Mouse (Mus musculus) hindbrain, embryonic 10.5 days (tissue): ENCODE data around the gene Tpcn1. TPM values are rescaled to one million over a fixed set of nuclear protein-coding genes. Genes with fewer than 3 reads are reported as not detected.
A peak's percentile ranks its signal among the peaks of the same experiment; 100 is the strongest.

Source experiments
- DNase-seq: peaks from one replicate; pipeline ENCODE4 v3.0.0-alpha.2; 2017; ENCODE audit warnings: low spot score
- H3K27ac ChIP-seq: fragments of 300-500 bp; sonication (generic); 2 replicates; pipeline ENCODE4 v1.5.1; 2016; ENCODE audit warnings: mild to moderate bottlenecking, moderate library complexity
- H3K27me3 ChIP-seq: fragments of 300-500 bp; sonication (generic); 2 replicates; pipeline ENCODE4 v1.6.1; 2016; ENCODE audit warnings: mild to moderate bottlenecking; ENCODE audit not compliant: poor library complexity, insufficient read depth, severe bottlenecking
- H3K36me3 ChIP-seq: fragments of 300-500 bp; sonication (generic); 2 replicates; pipeline ENCODE4 v1.6.1; 2016; ENCODE audit warnings: mild to moderate bottlenecking, moderate library complexity
- H3K4me1 ChIP-seq: fragments of 300-500 bp; sonication (generic); replicated peaks from 2 replicates; pipeline ENCODE4 v1.6.1; 2016; ENCODE audit warnings: mild to moderate bottlenecking
- H3K4me3 ChIP-seq: fragments of 300-500 bp; sonication (generic); 2 replicates; pipeline ENCODE4 v1.5.1; 2016; ENCODE audit warnings: mild to moderate bottlenecking, moderate library complexity
- H3K9me3 ChIP-seq: fragments of 300-500 bp; sonication (generic); 2 replicates; pipeline ENCODE4 v1.6.1; 2016; ENCODE audit warnings: mild to moderate bottlenecking, moderate library complexity
- WGBS: fragments of 180-500 bp; shearing (Covaris S2); methylation state at CpG from one replicate; pipeline ENCODE4 v1.1.7; 2016; 5-methylcytosine and 5-hydroxymethylcytosine counted together
- polyA plus RNA-seq: library from polyadenylated mRNA; unstranded; fragments of >200 nt; fragmentation: Nextera tagmentation; extraction: Ambion mirVana; gene quantifications from 2 replicates; pipeline ENCODE4 v1.2.1, GENCODE M21; 2016

Gene Tpcn1
- polyA plus RNA-seq, 1 experiment from 2014 or later: 12.9 TPM

- 89% methylated on average over 11 of the region's 11 CpGs for WGBS
- no peak overlapping the region for H3K27ac ChIP-seq
Measured at GRCm38 (mm10) chr5:120570289-120570897, 18.1 kb downstream of the Tpcn1 start.

DNA sequence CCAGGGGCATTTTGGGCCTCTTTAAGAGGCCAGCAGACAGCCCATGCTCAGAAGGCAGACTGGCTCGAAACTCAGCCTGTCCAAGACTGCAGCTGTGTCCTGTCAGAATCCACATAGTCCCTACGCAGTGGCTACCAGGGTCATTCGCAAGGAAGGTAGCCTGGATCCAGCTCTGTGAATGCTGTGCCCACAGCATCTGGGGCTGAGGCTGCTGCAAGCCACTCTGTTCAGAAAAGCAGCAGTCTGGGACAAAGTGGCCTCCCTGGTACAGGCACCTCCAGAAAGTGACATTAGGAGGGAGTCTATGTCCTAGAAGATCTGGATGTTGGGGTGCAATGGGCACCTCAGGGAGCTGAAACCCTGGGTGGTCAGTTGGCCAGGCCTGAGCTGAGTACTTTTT is 18.7 kb downstream of the Tpcn1 start:
- Histone ChIP-seq H3K36me3 (no peaks in the 10 kb centered on the region), H3K27ac (no peak overlapping the region), H3K4me1 (peaks cover 74% of the 10 kb centered on the region), H3K4me3 (no peak overlapping the region), H3K9me3 (no peaks in the 10 kb centered on the region), H3K27me3 (no peaks in the 10 kb centered on the region)
- no peak for DNase-seq
- WGBS: 94% methylated on average over 3 of the region's 3 CpGs

More at GRCm38 (mm10) chr5:120570289-120570897, 18.1 kb downstream of the Tpcn1 start:
- H3K4me1 ChIP-seq: peaks cover 73% of the 10 kb centered on the region
- no peak for DNase-seq
- H3K36me3 ChIP-seq: no peaks in the 10 kb centered on the region
- H3K4me3 ChIP-seq: no peak overlapping the region
- no peaks in the 10 kb centered on the region for H3K27me3 ChIP-seq
- H3K9me3 ChIP-seq: no peaks in the 10 kb centered on the region

DNA sequence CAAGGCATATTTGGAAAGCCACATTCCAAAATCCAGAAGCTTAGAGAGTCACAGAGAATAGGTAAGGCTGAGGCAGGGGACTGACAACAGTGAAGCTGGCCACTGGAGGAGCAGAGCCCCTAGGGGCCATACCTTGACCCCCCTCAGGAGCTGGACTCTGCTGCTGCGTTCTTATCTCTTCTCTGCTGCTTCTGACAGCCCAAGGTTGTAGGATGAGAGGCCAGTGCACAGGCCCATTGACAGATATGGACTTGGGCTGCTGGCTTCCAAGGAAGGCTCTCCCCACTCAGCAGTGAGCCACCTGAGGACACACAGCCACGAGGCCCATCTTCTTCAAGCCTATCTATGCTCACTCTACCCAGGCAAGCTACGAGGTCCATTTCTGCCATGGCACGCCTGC is 19.5 kb downstream of the Tpcn1 start:
- Histone ChIP-seq H3K27ac (no peak overlapping the region), H3K36me3 (no peaks in the 10 kb centered on the region), H3K27me3 (no peaks in the 10 kb centered on the region), H3K4me1 (peaks cover 73% of the 10 kb centered on the region), H3K4me3 (no peak overlapping the region), H3K9me3 (no peaks in the 10 kb centered on the region)
- WGBS: 88% methylated on average over 4 of the region's 4 CpGs
- no peak for DNase-seq

GRCm38 (mm10) chr5:120568336-120568768 is 20.1 kb downstream of the Tpcn1 start:
- peaks cover 79% of the 10 kb centered on the region for H3K4me1 ChIP-seq
- no peaks in the 10 kb centered on the region for H3K27me3 ChIP-seq
- 71% methylated on average over 9 of the region's 9 CpGs for WGBS
- no peak overlapping the region for H3K4me3 ChIP-seq
- no peak for DNase-seq
- H3K36me3 ChIP-seq: no peaks in the 10 kb centered on the region
- H3K27ac ChIP-seq: peak overlapping the region; percentile 85
- no peaks in the 10 kb centered on the region for H3K9me3 ChIP-seq

- peak overlapping the region; percentile 85 for H3K27ac ChIP-seq
- H3K4me1 ChIP-seq: peaks cover 85% of the 10 kb centered on the region
- H3K27me3 ChIP-seq: no peaks in the 10 kb centered on the region
- H3K9me3 ChIP-seq: no peaks in the 10 kb centered on the region
- peak; percentile 20 for DNase-seq
- H3K36me3 ChIP-seq: no peaks in the 10 kb centered on the region
- 55% methylated on average over 14 of the region's 14 CpGs for whole genome bisulfite sequencing
- no peak overlapping the region for H3K4me3 ChIP-seq
Measured at GRCm38 (mm10) chr5:120567761-120568211, 20.7 kb downstream of the Tpcn1 start.

DNA sequence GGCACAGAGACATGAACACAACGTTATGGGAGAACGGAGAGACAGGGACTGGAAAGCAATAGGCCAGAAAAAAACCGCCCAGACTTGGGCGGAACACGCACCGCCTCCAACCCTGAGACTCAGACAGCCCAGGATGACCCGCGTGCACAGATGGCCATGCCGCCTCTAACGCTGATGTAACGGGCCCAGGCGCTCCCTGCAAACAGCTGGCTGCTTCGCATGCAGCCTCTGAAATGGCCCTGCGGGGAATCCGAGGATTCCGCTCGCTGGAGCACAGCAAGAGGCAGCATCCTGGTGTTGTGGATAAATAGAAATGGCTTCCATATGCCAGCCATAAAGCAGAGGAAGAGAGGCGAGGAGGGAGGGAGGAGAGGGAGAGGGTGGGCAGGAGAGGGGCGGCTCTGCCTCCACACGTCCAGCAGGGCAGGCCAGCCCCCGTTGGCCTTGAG is 21.2 kb downstream of the Tpcn1 start:
- Histone ChIP-seq H3K4me3 (no peak overlapping the region), H3K36me3 (no peaks in the 10 kb centered on the region), H3K4me1 (peaks cover 89% of the 10 kb centered on the region), H3K27ac (peak overlapping the region; percentile 85), H3K27me3 (no peaks in the 10 kb centered on the region), H3K9me3 (no peaks in the 10 kb centered on the region)
- WGBS: 15% methylated on average over 21 of the region's 21 CpGs
- peak; percentile 74 for DNase-seq

DNA sequence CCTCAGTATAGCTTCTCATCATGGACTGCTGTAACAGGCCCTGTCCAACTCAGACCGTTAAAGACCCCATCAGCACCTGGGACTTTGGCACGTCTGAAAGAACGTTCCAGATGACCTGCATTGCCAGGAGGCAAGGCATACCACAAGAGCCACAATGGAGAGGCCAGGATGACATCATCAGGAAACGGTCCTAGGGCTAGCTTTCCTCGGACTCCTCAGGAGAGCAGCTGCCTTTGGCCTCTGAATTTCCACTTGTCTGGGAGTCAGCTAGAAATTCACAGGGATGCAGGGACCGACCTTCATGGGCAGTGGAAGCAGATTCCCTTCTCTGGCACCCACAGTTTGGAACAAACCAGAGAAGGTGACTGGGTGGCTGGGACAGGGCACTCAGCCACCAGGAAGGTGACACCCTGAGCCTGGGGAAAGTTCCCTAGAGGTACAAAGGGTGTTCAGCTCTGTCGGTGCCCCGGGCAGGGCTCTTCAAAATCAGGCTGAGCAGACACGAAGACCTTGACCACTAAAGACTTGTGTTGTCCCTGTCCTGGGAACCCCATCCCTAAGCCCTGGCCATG is 21.7 kb downstream of the Tpcn1 start:
- no peaks in the 10 kb centered on the region for H3K9me3 ChIP-seq
- H3K4me1 ChIP-seq: peaks cover 93% of the 10 kb centered on the region
- no peaks in the 10 kb centered on the region for H3K27me3 ChIP-seq
- peak; percentile 15 for DNase-seq
- H3K4me3 ChIP-seq: no peak overlapping the region
- peak overlapping the region; percentile 85 for H3K27ac ChIP-seq
- H3K36me3 ChIP-seq: no peaks in the 10 kb centered on the region
- WGBS: 57% methylated on average over 9 of the region's 9 CpGs

GRCm38 (mm10) chr5:120566101-120566500 is 22.4 kb downstream of the Tpcn1 start:
- Histone ChIP-seq H3K36me3 (no peaks in the 10 kb centered on the region), H3K27me3 (no peaks in the 10 kb centered on the region), H3K27ac (peak overlapping the region; percentile 85), H3K9me3 (no peaks in the 10 kb centered on the region), H3K4me1 (peaks cover 90% of the 10 kb centered on the region), H3K4me3 (no peak overlapping the region)
- DNase-seq: no peak
- 66% methylated on average over 5 of the region's 5 CpGs for WGBS

- peaks cover 90% of the 10 kb centered on the region for H3K4me1 ChIP-seq
- no peaks in the 10 kb centered on the region for H3K36me3 ChIP-seq
- no peaks in the 10 kb centered on the region for H3K27me3 ChIP-seq
- peak overlapping the region; percentile 85 for H3K27ac ChIP-seq
- H3K4me3 ChIP-seq: no peak overlapping the region
- H3K9me3 ChIP-seq: no peaks in the 10 kb centered on the region
- no peak for DNase-seq
- WGBS: 46% methylated on average over 15 of the region's 15 CpGs
Measured at GRCm38 (mm10) chr5:120565171-120565905, 23.1 kb downstream of the Tpcn1 start.

GRCm38 (mm10) chr5:120563914-120564311 is 24.6 kb downstream of the Tpcn1 start:
- Histone ChIP-seq H3K4me1 (peaks cover 90% of the 10 kb centered on the region), H3K27ac (peak overlapping the region; percentile 79; the same call in 1 of the 2 replicates), H3K4me3 (no peak overlapping the region), H3K27me3 (no peaks in the 10 kb centered on the region), H3K36me3 (no peaks in the 10 kb centered on the region), H3K9me3 (no peaks in the 10 kb centered on the region)
- 62% methylated on average over 4 of the region's 4 CpGs for WGBS
- no peak for DNase-seq

- H3K36me3 ChIP-seq: no peaks in the 10 kb centered on the region
- peak overlapping the region; percentile 79 for H3K27ac ChIP-seq
- peaks cover 90% of the 10 kb centered on the region for H3K4me1 ChIP-seq
- H3K9me3 ChIP-seq: no peaks in the 10 kb centered on the region
- H3K4me3 ChIP-seq: 0 out of 2 replicates have a peak overlapping the region, but pooled peaks have one; percentile 13
- 57% methylated on average over 28 of the region's 28 CpGs for WGBS
- H3K27me3 ChIP-seq: no peaks in the 10 kb centered on the region
- peak; percentile 62 for DNase-seq
Measured at GRCm38 (mm10) chr5:120562956-120563913, 25.2 kb downstream of the Tpcn1 start.

- WGBS: 15% methylated on average over 16 of the region's 16 CpGs
- peak overlapping the region; percentile 21; the same call in 1 of the 2 replicates for H3K4me3 ChIP-seq
- H3K36me3 ChIP-seq: peaks cover 14% of the 10 kb centered on the region
- no peaks in the 10 kb centered on the region for H3K27me3 ChIP-seq
- H3K27ac ChIP-seq: peak overlapping the region; percentile 85
- H3K9me3 ChIP-seq: no peaks in the 10 kb centered on the region
- peak; percentile 63 for DNase-seq
- peaks cover 75% of the 10 kb centered on the region for H3K4me1 ChIP-seq
Measured at GRCm38 (mm10) chr5:120560616-120561311, 27.7 kb downstream of the Tpcn1 start.
